Mouse (Mus musculus) small intestine, adult 2 months (tissue): ENCODE results near the gene Ptprk.
A peak's percentile ranks its signal among the peaks of the same experiment; 100 is the strongest.

Experiments
- CTCF ChIP-seq: fragments of 200-500 bp; IDR thresholded peaks from 2 replicates; pipeline ENCODE4 v1.5.1; 2012; ENCODE audit warnings: low read depth, mild to moderate bottlenecking, control low read depth, inconsistent platforms, low read length, moderate library complexity, mixed read lengths; ENCODE audit not compliant: insufficient replicate concordance, insufficient read length; ENCODE audit errors: extremely low read depth
- POLR2A ChIP-seq: fragments of 200-500 bp; IDR thresholded peaks from 2 replicates; pipeline ENCODE4 v1.6.1; 2012; ENCODE audit warnings: low read depth, mild to moderate bottlenecking, control low read depth, inconsistent platforms, low read length, moderate library complexity

- TF ChIP-seq CTCF, result no peak
- TF ChIP-seq POLR2A, result peak; percentile 40; the same call in 1 of the 2 replicates
Observed at GRCm38 (mm10) chr10:28075491-28076035, 943 bp downstream of the Ptprk start.
